Mouse (Mus musculus) G1E (cell line): ENCODE data around the gene Gmds.

ENCODE experiments used
- CTCF ChIP-seq: IDR thresholded peaks from 2 replicates; pipeline ENCODE4 v1.5.1; 2012; ENCODE audit warnings: low read depth, low read length, inconsistent platforms, mixed read lengths
- GATA1 ChIP-seq: IDR thresholded peaks from 2 replicates; pipeline ENCODE4 v1.6.1; 2012; ENCODE audit warnings: borderline replicate concordance, low read length, inconsistent platforms, mixed read lengths
- GATA2 ChIP-seq: IDR thresholded peaks from 2 replicates; pipeline ENCODE4 v1.6.1; 2012; ENCODE audit warnings: low read depth, low read length, inconsistent platforms, borderline replicate concordance
- POLR2AphosphoS5 ChIP-seq: IDR thresholded peaks from 2 replicates; pipeline ENCODE4 v1.6.1; 2012; ENCODE audit warnings: low read depth, low read length, inconsistent platforms; ENCODE audit not compliant: insufficient replicate concordance
- TAL1 ChIP-seq: conservative IDR thresholded peaks from 2 replicates; pipeline ENCODE4 v1.6.1; 2012; ENCODE audit warnings: low read depth, low read length, inconsistent platforms, mixed read lengths

GRCm38 (mm10) chr13:31811542-31812021 is 527.0 kb downstream of the Gmds start:
- TF ChIP-seq GATA2 (no peak), CTCF (no peak), TAL1 (no peak), GATA1 (no peak), POLR2AphosphoS5 (no peak)
